Mouse (Mus musculus): Measurements from ENCODE around the gene Olfr68. TPM values are rescaled to one million over a fixed set of nuclear protein-coding genes. Genes with fewer than 3 reads are reported as not detected.

Olfr68 gene
- polyA plus RNA-seq (2017; shearing (Covaris generic)): not detected

DNA sequence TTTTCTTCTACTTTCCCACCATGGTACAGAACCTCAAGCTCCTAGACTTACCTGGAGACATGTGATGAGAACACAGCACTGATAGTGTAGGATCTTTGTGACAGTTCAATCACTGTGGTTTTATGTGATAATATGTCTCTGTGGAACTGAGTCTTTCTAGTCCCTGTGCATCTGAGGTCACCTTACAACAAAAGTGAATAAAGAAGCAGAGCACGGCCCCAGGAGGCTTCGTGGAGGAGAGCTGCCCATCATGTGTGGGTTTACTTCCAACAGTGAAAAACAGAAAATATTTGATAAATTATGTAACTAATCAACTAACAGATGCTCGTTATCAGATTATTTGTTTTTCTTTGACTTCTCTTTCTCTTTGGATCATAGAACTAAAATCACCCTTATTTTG, at the start of gene Olfr68:
Gene Olfr68 (minus strand): TSS at position 101 of the 400 bp plus-strand sequence.

DNA sequence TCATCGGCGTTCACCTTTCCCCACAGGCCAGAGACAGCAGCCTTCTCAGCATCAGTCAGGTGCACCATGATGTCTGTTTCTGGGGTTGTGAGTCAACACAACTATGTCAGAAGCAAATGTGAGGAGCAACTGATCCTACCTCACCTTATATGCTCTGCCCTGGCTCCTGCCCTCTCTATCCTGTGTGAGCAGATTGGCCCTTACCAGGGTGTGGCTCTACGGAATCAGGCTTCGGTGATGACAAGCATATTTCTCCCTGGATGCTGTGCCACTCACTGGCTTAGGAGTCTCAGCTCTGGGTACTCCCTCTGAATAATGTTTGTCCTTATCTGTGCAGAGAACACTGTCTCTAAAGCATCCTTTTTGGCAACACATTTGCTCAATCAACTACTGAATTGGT, 48.3 kb upstream of the Olfr68 start, which contains the start of gene Hbb-bs:
Gene Hbb-bs (minus strand): TSS at position 289 of the 400 bp plus-strand sequence.

DNA sequence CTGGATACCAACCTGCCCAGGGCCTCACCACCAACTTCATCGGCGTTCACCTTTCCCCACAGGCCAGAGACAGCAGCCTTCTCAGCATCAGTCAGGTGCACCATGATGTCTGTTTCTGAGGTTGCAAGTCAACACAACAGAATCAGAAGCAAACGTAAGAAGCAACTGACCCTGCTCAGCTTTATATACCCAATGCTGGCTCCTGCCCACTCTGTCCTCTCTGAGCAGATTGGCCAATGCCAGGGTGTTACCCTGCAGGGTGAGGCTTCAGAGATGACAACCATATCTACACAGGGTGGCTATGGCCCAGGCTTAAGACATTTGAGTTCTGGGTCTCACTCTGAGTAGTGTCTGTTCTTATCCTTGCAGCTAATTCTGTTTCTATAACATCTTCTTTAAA, 34.3 kb upstream of the Olfr68 start, which contains the start of gene Hbb-bt:
Gene Hbb-bt (minus strand): TSS at position 231 of the 400 bp plus-strand sequence.

DNA sequence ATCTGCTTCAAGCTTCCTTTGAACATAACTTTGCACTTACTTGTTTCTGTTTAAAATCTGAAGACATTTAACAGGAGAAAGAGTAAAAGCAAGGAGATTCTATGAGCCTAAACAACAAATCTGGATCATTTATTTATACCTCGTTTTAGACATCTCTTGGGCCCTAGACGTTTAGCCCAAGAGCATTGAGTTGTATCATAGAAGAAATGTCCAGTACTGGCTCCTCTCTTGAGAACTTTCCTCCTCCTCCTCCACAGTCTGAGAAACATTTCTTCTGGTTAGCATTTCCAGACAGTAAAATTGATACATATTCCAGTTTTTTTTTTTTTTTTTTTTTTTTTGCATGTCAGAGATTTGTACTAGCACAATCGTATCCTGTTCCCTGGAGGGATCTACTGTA, 12.2 kb upstream of the Olfr68 start, which contains the start of gene Olfr67:
Gene Olfr67 (minus strand): TSS at position 101 of the 400 bp plus-strand sequence.

DNA sequence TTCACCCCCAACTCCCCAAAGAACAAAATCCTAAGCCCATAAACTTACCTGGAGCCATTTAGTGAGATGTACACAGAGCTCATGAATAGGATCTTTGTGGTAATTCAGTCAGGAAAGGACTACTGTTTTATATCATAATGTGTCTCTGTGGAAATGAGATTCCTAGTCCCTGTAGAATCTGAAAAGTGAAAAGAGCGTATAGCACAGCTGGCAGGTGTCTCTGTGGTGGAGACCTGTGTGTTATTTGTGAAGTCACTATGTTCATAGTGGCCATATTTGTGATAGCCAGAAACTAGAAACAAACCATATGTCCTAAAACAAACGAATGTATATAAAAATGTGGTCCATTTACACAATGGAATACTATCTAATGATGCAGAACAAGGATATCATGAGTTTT, 8.0 kb downstream of the Olfr68 start, which contains the start of gene Olfr69:
Gene Olfr69 (minus strand): TSS at position 101 of the 400 bp plus-strand sequence.

DNA sequence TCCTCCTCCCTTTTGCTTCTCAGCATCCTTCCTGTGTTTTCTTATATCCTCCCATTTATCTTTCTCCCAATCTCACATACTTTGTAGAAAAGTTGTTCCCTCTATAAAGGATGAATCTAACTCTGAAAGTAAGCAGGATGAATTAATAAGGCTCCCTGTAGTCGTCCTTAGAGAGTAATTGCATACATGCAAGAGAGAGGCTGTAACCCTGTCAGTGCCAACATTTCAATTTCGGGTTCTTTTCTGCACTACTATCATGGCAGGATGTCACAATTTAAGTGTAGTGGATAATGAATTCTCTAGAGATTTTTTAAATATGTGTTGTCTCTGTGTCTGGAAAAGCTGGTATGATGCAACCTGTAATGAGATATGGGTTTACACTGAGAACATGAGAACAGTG, 22.3 kb downstream of the Olfr68 start, which contains the start of gene Olfr630:
Gene Olfr630 (minus strand): TSS at position 101 of the 400 bp plus-strand sequence.

DNA sequence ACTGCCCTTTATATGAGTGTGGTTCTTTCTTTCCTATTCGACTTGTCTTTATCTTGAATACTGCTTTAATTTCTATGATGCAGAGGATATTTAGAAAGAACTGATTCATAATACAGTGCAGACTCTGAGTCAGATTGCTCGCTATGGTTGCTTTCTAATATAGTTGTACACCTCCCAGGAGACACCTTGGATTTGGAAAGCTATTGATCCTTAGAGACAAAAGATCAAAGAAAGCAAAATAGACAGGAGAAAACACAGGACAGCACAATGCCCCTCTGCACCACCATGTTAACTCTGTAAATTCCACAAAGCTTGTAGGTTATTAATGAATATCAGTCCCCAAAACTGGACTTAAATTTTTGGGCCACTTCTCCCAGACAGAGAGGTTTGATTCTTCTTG, 34.7 kb downstream of the Olfr68 start, which contains the start of gene Olfr629:
Gene Olfr629 (minus strand): TSS at position 101 of the 400 bp plus-strand sequence.

DNA sequence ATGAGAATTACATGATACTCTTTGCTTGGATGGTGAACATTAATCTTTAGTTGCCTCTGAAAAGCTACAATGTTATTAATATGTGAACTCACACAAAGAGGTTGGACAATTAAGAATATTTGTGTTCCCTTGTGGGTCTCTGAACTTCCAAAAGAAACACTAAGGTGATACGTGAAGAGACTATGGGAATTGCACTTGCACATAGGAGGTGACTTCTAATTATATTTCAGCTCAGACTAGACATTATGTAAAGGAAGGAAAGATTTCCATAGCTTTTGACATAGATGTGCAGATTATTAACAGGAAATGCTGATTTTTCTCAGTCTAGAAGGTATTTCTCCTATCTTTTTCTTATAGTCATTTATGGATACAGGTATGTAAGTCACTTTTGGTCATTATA, 49.4 kb downstream of the Olfr68 start, which contains the start of gene Olfr628:
Gene Olfr628 (plus strand): TSS at position 301 of the 400 bp plus-strand sequence.

Other genes with a start within 250 kb of the Olfr68 start
- gene Olfr612, start 237.0 kb downstream of the Olfr68 start, polyA plus RNA-seq (2017; shearing (Covaris generic)): not detected
- gene Olfr613, start 231.6 kb downstream of the Olfr68 start, polyA plus RNA-seq (2017; shearing (Covaris generic)): not detected
- gene Olfr615, start 223.6 kb downstream of the Olfr68 start, polyA plus RNA-seq (2017; shearing (Covaris generic)): not detected
- gene Olfr616, start 210.6 kb downstream of the Olfr68 start, polyA plus RNA-seq (2017; shearing (Covaris generic)): not detected
- gene Olfr617, start 206.6 kb downstream of the Olfr68 start, polyA plus RNA-seq (2017; shearing (Covaris generic)): not detected
- gene Olfr618, start 189.6 kb downstream of the Olfr68 start, polyA plus RNA-seq (2017; shearing (Covaris generic)): not detected
- under 1 TPM in 1 of 2 experiments, not detected in 1; 0.11 TPM for gene Olfr619, start 179.1 kb downstream of the Olfr68 start, polyA plus RNA-seq (2017; shearing (Covaris generic))
- under 1 TPM; 0.24 to 0.61 TPM for gene Olfr620, start 167.2 kb downstream of the Olfr68 start, polyA plus RNA-seq (2017; shearing (Covaris generic))
- gene Olfr622, start 137.0 kb downstream of the Olfr68 start, polyA plus RNA-seq (2017; shearing (Covaris generic)): not detected
- gene Olfr623, start 116.0 kb downstream of the Olfr68 start, polyA plus RNA-seq (2017; shearing (Covaris generic)): not detected
- under 1 TPM; 0.05 to 0.10 TPM for gene Olfr624, start 108.5 kb downstream of the Olfr68 start, polyA plus RNA-seq (2017; shearing (Covaris generic))
- not detected for gene Olfr625-ps1, start 97.0 kb downstream of the Olfr68 start, polyA plus RNA-seq (2017; shearing (Covaris generic))
- not detected for gene Olfr243, start 65.0 kb downstream of the Olfr68 start, polyA plus RNA-seq (2017; shearing (Covaris generic))
- gene Olfr628, start 49.3 kb downstream of the Olfr68 start, polyA plus RNA-seq (2017; shearing (Covaris generic)): not detected
- not detected for gene Olfr629, start 34.8 kb downstream of the Olfr68 start, polyA plus RNA-seq (2017; shearing (Covaris generic))
- gene Olfr630, start 22.4 kb downstream of the Olfr68 start, polyA plus RNA-seq (2017; shearing (Covaris generic)): not detected
- gene Olfr69, start 8.1 kb downstream of the Olfr68 start, polyA plus RNA-seq (2017; shearing (Covaris generic)): not detected
- not detected for gene Olfr67, start 12.1 kb upstream of the Olfr68 start, polyA plus RNA-seq (2017; shearing (Covaris generic))
- gene Hbb-bt, start 34.3 kb upstream of the Olfr68 start, polyA plus RNA-seq (2017; shearing (Covaris generic)): 10 to 100 TPM in 1 of 2 experiments, under 1 TPM in 1; 0.96 to 10.7 TPM
- gene Hbb-bs, start 48.4 kb upstream of the Olfr68 start, polyA plus RNA-seq (2017; shearing (Covaris generic)): 10 to 100 TPM; 11.6 to 54.5 TPM
- 1 to 10 TPM in 1 of 2 experiments, under 1 TPM in 1; 0.29 to 2.1 TPM for gene Hbb-bh2, start 60.8 kb upstream of the Olfr68 start, polyA plus RNA-seq (2017; shearing (Covaris generic))
- gene Hbb-bh1, start 63.5 kb upstream of the Olfr68 start, polyA plus RNA-seq (2017; shearing (Covaris generic)): 1 to 10 TPM; 1.6 to 7.8 TPM
- gene Hbb-y, start 73.5 kb upstream of the Olfr68 start, polyA plus RNA-seq (2017; shearing (Covaris generic)): under 1 TPM in 1 of 2 experiments, not detected in 1; 0.77 TPM
- not detected for gene Olfr66, start 106.6 kb upstream of the Olfr68 start, polyA plus RNA-seq (2017; shearing (Covaris generic))
- gene Olfr64, start 114.8 kb upstream of the Olfr68 start, polyA plus RNA-seq (2017; shearing (Covaris generic)): under 1 TPM; 0.05 to 0.42 TPM
- not detected for gene Olfr65, start 123.8 kb upstream of the Olfr68 start, polyA plus RNA-seq (2017; shearing (Covaris generic))
- not detected for gene Olfr631, start 149.1 kb upstream of the Olfr68 start, polyA plus RNA-seq (2017; shearing (Covaris generic))
- not detected for gene Olfr632, start 154.6 kb upstream of the Olfr68 start, polyA plus RNA-seq (2017; shearing (Covaris generic))
- gene Olfr633, start 164.7 kb upstream of the Olfr68 start, polyA plus RNA-seq (2017; shearing (Covaris generic)): not detected
- under 1 TPM; 0.06 to 0.16 TPM for gene Olfr635, start 191.5 kb upstream of the Olfr68 start, polyA plus RNA-seq (2017; shearing (Covaris generic))
- gene Olfr638, start 219.0 kb upstream of the Olfr68 start, polyA plus RNA-seq (2017; shearing (Covaris generic)): not detected
- gene Olfr639, start 237.6 kb upstream of the Olfr68 start, polyA plus RNA-seq (2017; shearing (Covaris generic)): under 1 TPM; 0.04 to 0.12 TPM
- gene Olfr640, start 245.9 kb upstream of the Olfr68 start, polyA plus RNA-seq (2017; shearing (Covaris generic)): not detected

Measured in inflammation-experienced regulatory T-cells (primary cell).